Mouse (Mus musculus): ENCODE measurements around the gene Itgb6. TPM values are rescaled to one million over a fixed set of nuclear protein-coding genes. Genes with fewer than 3 reads are reported as not detected.
A peak's percentile ranks its signal among the peaks of the same experiment; 100 is the strongest.

Gene Itgb6
- polyA plus RNA-seq, 1 experiment from 2014 or later, result 1.5 TPM

DNA sequence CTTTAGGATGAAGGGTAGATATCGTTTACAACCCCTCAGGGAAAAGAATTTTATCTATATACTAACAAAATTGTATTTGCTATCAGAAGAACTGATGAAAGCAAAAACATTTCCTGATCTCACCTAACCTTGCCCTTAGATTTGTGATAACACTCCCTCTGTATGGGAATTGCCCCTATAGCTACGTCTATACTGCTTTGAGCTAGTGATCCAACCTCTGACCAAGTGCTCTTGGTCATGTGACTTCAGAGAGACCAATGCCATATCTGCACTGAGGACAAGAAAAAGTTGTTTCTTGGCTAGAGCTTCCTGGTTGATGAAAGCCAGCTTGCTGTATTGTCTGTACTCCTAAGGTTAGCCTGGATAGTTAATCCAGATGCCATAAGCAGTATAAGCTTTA, 121.1 kb downstream of the Itgb6 start:
- CTCF ChIA-PET, result interaction anchor here (1.5 kb wide), 1 partner anchor 147 kb away, joined by 3 read pairs; no protein-coding TSS in a partner anchor

DNA sequence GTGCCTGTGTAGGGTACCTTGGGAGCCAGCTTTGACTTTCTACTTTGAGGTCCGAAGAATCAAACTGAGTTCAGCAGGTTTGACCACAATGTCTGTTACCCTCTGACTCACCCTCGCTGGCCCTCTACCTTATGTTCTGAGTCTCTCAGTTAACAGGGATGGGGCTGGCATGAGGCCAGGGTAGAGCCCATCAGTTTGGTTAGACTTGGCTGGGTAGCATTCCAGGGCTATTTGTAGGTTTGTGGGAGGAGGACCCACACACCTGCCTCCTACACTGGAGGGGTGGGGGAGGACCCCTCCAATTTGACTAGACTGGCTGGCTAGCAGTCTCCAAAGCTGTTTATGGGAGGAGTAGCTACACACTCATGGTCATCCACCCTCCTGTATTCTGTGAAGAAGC, 121.6 kb downstream of the Itgb6 start:
- POLR2A ChIA-PET, result no interaction called here
- no peak for TF ChIP-seq CTCF (IDR thresholded peaks at IDR 0.05)
- CTCF ChIA-PET, result interaction anchor here (1.5 kb wide), 1 partner anchor 147 kb away, joined by 3 read pairs; no protein-coding TSS in a partner anchor
- H3K27me3 ChIP-seq, result no peaks in the 10 kb centered on the region
- no peak for DNase-seq (ENCODE audit: low read depth, low spot score)
- no peak for ATAC-seq
- in situ Hi-C loops (cut with MboI; ENCODE audit: low pct_unique_long_range_greater_than_20kb), result loop anchor here (10.0 kb wide), 1 partner anchor 864 kb away; no protein-coding TSS in a partner anchor

More for the DNA sequence above, 121.1 kb downstream of the Itgb6 start:
- POLR2A ChIA-PET, result no interaction called here
- no peak for TF ChIP-seq CTCF (IDR thresholded peaks at IDR 0.05)
- ATAC-seq (no peak), DNase-seq (ENCODE audit: low read depth, low spot score) (no peak)
- no peaks in the 10 kb centered on the region for H3K27me3 ChIP-seq
- in situ Hi-C loops (cut with MboI; ENCODE audit: low pct_unique_long_range_greater_than_20kb), result loop anchor here (10.0 kb wide), 1 partner anchor 863 kb away; no protein-coding TSS in a partner anchor

DNA sequence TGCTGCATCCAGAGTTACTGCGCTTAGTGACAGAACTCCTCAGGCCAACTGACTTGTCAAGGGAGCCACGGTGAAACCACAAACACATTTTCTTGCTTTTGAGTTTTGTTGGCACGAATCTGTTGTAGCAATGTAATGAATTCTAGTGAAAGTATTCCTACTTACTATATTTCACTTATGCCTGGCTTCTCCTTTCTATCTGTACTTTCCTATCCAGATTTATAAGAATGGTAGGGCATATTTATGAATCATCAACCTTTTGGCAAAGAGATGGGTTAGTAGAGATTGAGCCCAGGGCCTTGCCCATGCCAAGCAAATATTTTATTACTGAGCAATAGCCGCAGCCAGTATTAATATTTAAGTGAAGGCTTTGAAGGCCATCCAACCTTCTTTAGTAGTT, 139.0 kb downstream of the Itgb6 start:
- no peak for ATAC-seq
- in situ Hi-C loops (cut with MboI; ENCODE audit: low pct_unique_long_range_greater_than_20kb), result no loop called here
- H3K27me3 ChIP-seq, result no peaks in the 10 kb centered on the region
- ChIA-PET POLR2A (no interaction called here), CTCF (interaction anchor here (1.1 kb wide), 1 partner anchor 60 kb away, joined by 3 read pairs; no protein-coding TSS in a partner anchor)
- no peak for TF ChIP-seq CTCF (IDR thresholded peaks at IDR 0.05)
- DNase-seq (ENCODE audit: low read depth, low spot score), result no peak

DNA sequence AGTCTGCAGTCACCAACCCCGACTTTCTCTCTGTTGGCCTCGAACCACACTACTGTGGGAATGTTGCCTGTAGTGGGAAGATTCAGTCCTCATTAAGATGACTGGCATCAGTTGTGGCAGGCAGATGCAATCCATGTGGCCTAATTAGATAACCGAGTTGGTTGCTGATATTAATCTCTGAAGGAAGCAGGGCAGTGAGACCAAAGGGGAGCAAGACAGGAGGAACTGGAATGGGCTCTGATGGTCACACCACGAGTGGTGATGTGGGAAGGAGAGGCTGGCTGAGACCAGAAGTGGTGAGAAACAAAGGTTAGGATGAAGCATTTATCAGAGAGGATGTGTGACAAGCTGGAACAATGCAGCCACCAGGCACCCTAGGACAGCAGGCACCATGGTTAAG, 167.9 kb downstream of the Itgb6 start:
- POLR2A ChIA-PET, result interaction anchor here (0.7 kb wide), 1 partner anchor 556 kb away, joined by 6 read pairs; no protein-coding TSS in a partner anchor
- no peak for TF ChIP-seq CTCF (IDR thresholded peaks at IDR 0.05)
- in situ Hi-C loops (cut with MboI; ENCODE audit: low pct_unique_long_range_greater_than_20kb), result no loop called here
- H3K27me3 ChIP-seq, result no peaks in the 10 kb centered on the region
- CTCF ChIA-PET, result interaction anchor here (0.6 to 1.8 kb wide), 3 partner anchors 14 to 524 kb away, joined by 3 to 4 read pairs (median 4); no protein-coding TSS in a partner anchor
- DNase-seq (ENCODE audit: low read depth, low spot score), result no peak
- ATAC-seq, result no peak

DNA sequence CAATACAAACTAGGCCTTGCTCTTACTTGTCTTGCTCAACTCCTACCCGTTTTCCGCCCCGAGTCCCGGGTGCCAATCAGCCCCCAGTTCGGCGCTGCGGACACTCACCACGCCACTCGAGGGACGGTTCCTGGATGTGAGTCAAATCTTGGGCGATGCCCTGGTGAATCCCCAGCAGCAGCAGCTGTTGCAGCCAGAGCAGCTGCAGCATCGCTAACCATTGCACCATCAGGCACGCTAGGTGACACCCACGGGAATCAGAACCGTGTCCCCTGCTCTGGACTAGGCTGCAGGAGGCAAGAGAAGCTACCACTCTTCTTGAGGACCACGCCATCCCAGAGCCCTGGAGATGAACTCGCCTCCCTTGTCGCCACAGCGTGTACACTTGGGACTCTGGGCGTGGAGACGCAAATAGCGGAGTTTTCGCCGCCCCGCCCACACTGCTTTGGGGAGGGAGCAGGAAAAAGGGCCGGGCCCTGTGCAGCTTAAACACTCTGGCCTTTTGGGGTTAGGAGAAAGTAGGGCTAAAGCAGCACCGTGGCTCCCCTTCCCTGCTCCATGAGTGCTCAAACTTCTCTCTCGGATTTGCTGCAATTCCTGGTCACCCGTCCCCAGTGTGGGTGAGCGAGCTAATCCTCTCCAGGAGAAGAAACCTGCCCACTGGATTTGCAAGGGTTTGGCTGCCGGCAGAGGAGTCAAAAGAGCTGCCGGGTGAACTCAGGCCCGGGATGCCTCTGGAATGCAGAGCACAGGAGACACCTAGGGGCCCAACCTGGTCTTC, 169.4 kb downstream of the Itgb6 start, which contains the start of gene Pla2r1:
Gene Pla2r1, minus strand, starts transcription at position 407 of the 781 bp plus-strand sequence.
- DNase-seq (ENCODE audit: low read depth, low spot score), result no peak
- ChIA-PET POLR2A (interaction anchor here (0.7 kb wide), 1 partner anchor 33 kb away, joined by 3 read pairs; no protein-coding TSS in a partner anchor), CTCF (interaction anchor here (1.0 kb wide), 1 partner anchor 20 kb away, joined by 3 read pairs; no protein-coding TSS in a partner anchor)
- ATAC-seq, result no peak
- no peak for TF ChIP-seq CTCF (IDR thresholded peaks at IDR 0.05)
- no peaks in the 10 kb centered on the region for H3K27me3 ChIP-seq
- in situ Hi-C loops (cut with MboI; ENCODE audit: low pct_unique_long_range_greater_than_20kb), result no loop called here

DNA sequence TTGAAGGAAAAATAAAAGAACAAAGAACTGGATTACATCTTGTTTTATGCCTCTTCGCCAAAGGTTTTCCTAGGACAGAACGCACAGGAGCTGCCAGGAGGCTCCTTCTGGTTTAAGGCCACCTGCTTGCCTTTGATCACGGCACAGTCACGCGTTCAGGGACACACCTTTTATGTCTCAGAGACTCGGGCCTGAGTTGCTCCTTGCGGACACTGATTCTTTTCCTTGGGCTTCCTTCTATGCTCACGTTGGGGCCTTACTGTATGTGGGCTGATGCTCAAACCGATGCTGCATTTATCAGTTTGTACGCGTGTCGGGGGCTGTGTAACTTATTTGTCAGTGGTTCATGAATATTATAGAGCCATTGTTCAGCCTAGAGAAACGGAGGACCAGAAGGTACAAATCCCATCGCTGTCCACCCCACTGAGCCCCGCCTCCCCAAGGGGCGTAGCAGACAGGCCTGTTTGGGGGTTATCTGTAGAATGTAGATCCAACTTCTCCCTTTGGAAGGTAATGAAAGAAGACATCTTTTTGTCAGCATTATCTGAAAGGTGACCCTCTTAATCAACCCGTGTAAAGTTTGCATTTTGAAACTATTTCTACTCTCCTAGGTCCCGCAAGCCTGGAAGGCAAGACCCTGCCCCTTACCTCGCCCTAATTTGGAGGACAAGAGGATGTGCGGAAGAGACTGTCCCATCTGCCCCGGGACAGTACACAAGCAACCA, 170.1 kb downstream of the Itgb6 start:
- ATAC-seq (no peak), DNase-seq (ENCODE audit: low read depth, low spot score) (no peak)
- no peak for TF ChIP-seq CTCF (IDR thresholded peaks at IDR 0.05)
- in situ Hi-C loops (cut with MboI; ENCODE audit: low pct_unique_long_range_greater_than_20kb), result no loop called here
- H3K27me3 ChIP-seq, result no peaks in the 10 kb centered on the region
- ChIA-PET CTCF (interaction anchor here (1.2 kb wide), 1 partner anchor 12 kb away, joined by 3 read pairs; no protein-coding TSS in a partner anchor), POLR2A (interaction anchor here (0.7 kb wide), 2 partner anchors 16 to 33 kb away, joined by 3 to 4 read pairs; no protein-coding TSS in a partner anchor)

DNA sequence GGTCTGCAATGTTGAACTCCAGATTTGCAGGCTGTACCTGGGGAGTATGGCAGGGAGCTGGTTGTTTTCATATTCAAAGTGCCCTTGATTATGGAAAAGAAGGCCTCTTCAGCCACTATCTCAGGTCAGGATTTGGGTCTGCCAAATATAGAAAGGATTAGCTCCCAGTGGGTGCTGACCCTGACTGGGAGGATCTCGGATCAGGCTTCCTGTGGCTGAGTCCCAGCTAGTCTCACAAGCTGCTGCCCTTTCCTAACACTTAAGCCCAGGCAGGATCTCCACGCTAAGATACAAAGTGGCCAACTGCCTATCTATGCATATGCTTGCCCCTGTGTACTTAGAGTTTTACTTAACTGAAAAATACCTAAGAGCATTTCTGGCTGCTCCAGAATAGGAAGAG, 170.8 kb downstream of the Itgb6 start:
- ChIA-PET CTCF (interaction anchor here (1.2 kb wide), 1 partner anchor 11 kb away, joined by 3 read pairs; no protein-coding TSS in a partner anchor), POLR2A (interaction anchor here (0.7 kb wide), 1 partner anchor 17 kb away, joined by 4 read pairs; no protein-coding TSS in a partner anchor)
- DNase-seq (ENCODE audit: low read depth, low spot score), result no peak

DNA sequence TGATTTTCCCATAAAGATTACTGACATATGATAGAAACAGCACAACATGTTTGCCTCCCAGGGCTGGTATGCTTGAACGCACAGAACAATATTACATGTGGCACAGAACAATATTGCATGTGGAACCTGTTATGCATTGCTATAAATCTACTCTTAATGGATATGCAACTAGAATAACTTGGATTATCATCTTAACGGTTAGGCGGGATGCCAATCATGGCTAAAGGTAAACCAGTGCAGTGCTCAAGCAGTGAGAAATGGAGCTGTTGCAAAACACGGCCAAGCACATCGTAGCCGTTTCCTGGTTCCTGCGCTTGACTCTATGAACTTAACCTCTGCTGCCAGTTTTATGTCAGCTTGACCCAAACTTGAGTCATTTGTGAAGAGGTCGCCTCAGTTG, 171.9 kb downstream of the Itgb6 start:
- DNase-seq (ENCODE audit: low read depth, low spot score) (no peak), ATAC-seq (no peak)
- in situ Hi-C loops (cut with MboI; ENCODE audit: low pct_unique_long_range_greater_than_20kb), result no loop called here
- no peaks in the 10 kb centered on the region for H3K27me3 ChIP-seq
- no peak for TF ChIP-seq CTCF (IDR thresholded peaks at IDR 0.05)
- POLR2A ChIA-PET, result interaction anchor here (1.2 kb wide), 1 partner anchor 41 kb away, joined by 3 read pairs; no protein-coding TSS in a partner anchor
- CTCF ChIA-PET, result no interaction called here

More for the DNA sequence above, 170.8 kb downstream of the Itgb6 start:
- no peak for TF ChIP-seq CTCF (IDR thresholded peaks at IDR 0.05)
- no peak for ATAC-seq
- in situ Hi-C loops (cut with MboI; ENCODE audit: low pct_unique_long_range_greater_than_20kb), result no loop called here
- H3K27me3 ChIP-seq, result no peaks in the 10 kb centered on the region

DNA sequence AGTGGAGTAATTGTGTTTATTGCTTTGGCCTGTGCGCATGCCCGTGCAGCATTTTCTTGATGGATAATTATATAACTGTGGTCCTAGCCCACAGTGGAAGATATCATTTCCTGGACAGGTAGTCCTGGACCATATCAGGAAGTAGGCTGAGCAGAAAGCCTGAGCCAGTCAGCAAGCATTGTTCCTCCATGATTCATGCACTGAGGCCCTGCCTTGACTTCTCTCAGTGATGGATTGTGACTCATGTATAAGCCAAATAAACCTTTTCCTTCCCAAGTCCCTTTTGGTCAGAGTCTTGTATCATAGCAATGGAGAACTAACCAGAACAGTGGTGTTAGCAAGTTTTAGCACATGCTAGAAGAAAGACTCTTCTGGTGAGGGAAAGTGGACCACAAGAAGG, 172.6 kb downstream of the Itgb6 start:
- TF ChIP-seq CTCF (IDR thresholded peaks at IDR 0.05), result no peak
- in situ Hi-C loops (cut with MboI; ENCODE audit: low pct_unique_long_range_greater_than_20kb), result no loop called here
- ChIA-PET CTCF (no interaction called here), POLR2A (interaction anchor here (1.2 kb wide), 1 partner anchor 41 kb away, joined by 3 read pairs; no protein-coding TSS in a partner anchor)
- DNase-seq (ENCODE audit: low read depth, low spot score) (no peak), ATAC-seq (peak; percentile 12)
- H3K27me3 ChIP-seq, result no peaks in the 10 kb centered on the region

Other genes with a start within 250 kb of the Itgb6 start
- gene Pla2r1, start 169.3 kb downstream of the Itgb6 start, polyA plus RNA-seq (2021), result 0.05 TPM
- 77.3 TPM for gene Rbms1, start 240.5 kb upstream of the Itgb6 start, polyA plus RNA-seq (2021)

Measured in Patski (cell line).